Mouse (Mus musculus) embryo, embryonic 11.5 days (tissue): ENCODE results near the gene Tmem179b.

Experiments
- DNase-seq: peaks from one replicate; pipeline ENCODE4 v3.0.0-alpha.2; 2012; ENCODE audit warnings: low read depth, low spot score

The Tmem179b gene

DNA sequence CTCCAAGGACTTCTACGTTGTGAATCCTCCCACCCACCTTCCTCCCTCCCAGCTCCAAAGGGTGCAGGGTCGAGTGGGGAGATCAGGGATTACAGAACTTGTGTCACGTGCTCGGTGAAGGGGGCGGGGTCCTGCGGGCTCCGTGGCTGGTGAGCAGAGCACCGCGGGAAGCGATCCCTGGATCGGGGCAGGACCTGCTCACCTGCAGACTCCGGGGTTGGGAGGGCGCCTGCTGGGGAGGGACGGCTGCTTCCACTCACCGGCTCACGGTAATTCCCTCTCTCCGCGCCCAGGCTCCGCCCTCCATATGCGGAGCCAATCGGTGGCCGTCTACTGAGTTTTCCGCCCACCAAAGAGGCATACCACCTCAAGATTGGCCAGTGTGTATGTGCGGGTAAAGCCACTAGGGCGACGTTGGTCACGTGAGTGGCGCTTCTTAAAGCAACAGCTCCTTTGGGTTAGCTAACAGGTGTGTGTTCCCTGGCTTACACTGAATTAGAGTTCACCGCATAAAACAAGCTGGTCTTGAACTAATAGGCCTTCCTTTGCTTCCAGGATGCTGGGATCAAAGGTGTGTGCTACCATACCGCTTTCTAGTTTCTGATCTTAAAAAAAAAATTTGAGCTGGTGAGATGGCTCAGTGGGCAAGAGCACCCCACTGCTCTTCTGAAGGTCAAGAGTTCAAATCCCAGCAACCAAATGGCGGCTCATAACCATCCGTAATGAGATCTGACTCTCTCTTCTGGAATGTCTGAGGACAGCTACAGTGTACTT, 11.9 kb upstream of the Tmem179b start, which contains the start of gene Taf6l:
Gene Taf6l, minus strand, starts transcription at position 410 of the 774 bp plus-strand sequence.
- peak; percentile 91 for DNase-seq

DNA sequence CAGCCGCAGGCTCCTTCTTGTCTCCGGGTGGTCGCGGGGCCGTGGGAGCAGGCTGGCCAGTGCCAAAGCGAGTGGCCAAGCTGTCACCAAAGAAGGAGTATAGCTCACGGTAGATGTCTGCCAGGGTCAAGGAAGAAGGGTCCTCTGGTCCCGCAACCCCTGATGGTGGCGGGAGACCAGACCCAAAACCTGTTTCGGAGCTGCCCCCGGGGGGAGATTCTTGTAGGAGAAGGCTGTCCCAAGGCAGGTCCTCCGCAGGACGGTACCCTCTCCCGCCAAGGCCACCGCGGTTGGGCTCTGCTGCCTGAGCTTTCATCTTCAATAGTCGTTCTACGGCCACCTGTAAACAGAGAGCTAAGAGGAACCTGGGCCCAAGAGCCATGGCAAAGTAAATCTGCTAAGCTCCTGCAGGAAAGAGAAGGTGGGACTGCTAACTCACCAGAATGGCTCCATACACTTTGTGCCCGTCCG, 719 bp upstream of the Tmem179b start:
- no peak for DNase-seq

DNA sequence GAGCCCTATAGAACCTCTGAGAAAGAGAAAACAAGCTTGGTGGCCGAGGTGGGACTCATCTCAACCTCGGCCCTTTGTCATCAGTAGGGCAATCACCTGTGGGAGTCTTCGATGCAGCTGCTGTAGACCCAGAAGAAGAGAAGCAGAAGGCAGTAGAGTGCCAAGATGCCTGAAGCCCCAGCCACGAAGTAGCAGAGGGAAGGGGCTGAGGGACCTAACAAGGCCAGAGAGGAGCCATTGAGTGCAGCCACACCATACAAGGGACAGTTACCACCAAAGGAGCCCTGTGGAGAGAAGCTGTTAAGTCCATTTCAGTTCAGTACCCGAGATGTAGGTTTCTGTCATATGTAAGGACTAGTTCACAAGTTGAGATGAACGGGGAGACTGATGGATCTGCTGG, 858 bp downstream of the Tmem179b start:
- no peak for DNase-seq

DNA sequence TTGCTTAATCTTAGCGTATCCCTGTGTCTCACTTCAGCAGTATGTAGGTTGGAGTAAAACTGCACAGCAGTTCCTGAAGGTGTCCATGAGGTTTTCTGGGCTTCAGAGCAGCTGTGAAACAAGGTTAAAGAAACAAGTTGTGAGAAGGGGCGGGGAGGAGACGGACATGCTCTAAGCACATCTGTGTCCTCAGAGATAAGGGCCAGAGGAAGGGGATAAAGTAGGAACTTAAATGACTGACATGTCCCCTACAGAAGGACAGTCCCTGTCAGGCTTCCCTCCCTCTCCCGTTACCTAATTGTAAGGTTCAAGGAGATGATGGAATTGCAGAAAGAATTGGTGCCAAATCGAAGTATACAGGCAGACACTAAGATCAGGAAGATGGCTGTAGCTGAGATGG, 1.3 kb downstream of the Tmem179b start:
- no peak for DNase-seq

DNA sequence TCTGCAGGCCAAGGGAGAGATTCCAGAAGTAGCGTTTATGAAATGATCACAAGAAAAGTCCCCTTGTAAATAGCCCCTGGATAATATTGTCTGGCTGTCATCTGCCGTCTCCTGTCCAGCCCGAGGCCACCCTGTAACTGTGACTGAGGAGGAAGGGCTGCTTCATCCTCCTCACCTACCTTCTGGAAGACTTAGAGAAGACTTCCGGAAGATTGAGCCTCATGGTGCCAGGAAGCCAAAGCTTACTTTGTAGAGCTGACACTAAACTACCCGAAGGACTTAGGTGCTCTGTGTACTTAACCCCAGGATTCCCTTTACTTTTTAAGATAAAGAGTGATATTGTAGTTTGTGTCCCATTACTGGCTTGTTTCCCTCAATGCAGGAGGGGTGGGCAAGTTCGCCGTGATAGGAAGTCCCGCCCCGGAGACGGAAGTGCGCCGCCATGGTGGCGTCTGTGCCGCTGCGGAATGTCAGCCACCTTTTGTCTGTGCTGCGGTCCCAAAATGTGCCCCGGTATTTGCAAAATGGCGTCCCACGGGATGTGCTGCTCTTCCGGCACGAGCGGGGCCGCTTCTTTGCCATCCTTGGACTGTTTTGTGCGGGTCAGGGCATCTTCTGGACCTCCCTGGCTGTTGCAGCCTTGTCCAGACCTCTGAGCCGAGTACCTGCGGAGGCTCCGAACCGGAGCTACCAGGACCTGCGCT, 3.5 kb downstream of the Tmem179b start, which contains the start of gene Tmem223:
Gene Tmem223, plus strand, starts transcription at position 430 of the 704 bp plus-strand sequence.
- peak; percentile 36 for DNase-seq

DNA sequence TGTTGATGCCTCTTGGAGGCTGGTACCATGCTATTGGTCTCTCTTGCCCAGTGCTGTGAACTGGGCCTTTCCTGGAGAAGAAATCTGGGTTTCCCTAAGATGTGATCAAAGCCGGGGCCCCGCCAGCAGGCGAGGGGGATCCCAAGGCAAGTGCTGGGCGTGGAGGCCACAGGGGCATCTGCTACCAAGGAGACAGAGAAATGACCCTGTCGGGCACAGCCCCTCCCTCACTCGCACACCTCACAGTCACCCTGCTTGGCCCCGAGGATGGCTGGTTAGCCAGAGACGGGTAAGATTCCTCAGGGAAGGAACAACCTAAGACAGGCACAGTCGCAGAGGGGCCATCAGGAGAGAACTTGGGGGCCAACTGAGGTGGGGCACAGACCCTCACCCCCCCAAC, 8.7 kb downstream of the Tmem179b start:
- DNase-seq = no peak

DNA sequence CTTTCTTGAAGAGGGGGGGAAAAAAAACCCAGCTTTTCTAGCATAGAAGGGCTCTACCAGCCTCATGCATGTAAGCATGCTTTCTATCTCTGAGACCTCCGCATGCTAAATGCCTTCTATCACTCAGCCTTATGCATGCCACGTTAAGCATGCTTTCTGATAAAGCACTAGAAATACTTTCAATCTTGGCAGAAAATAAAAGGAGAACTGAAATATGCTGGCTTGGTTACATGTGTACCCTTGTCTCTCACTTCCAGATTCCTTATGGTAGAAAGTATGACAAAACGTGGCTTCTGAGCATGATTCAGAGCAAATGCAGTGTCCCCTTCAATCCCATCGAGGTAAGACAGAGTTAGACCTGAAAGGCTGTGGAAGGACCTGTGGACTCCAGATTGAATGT, 11.0 kb downstream of the Tmem179b start:
- DNase-seq = no peak

DNA sequence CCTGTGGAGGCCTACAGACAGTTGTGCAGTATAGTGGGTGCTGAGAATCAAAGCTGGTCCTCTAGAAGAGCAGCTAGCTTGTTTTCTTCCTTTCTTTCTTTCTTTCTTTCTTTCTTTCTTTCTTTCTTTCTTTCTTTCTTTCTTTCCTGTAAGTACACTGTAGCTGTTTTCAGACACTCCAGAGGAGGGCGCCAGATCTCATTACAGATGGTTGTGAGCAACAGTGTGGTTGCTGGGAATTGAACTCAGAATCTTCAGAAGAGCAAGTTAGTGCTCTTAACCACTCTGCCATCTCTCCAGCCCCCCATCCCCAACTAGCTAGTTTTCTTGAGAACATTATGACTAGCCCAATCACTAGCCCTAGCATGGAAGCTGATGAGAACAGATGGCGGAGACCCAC, 13.5 kb downstream of the Tmem179b start:
- DNase-seq = no peak

DNA sequence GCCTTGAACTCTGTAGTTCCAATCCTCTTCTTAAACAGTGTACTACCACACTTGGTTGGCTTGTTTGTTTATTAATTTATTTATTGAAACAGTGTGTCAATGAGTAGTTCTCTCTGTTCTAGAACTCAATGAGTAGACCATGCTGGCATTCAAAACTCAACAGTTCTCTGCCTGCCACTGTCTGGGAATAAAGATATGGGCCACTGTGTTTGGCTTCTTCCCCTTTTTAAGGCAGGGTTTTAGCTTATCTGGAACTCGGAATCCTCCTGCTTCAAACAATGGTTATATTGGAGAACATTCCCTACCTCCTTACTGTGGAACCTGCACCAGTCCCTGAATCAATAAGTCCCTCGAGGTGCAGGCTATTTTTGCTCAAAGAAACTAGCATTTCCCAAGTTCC, 15.4 kb downstream of the Tmem179b start:
- DNase-seq = no peak

DNA sequence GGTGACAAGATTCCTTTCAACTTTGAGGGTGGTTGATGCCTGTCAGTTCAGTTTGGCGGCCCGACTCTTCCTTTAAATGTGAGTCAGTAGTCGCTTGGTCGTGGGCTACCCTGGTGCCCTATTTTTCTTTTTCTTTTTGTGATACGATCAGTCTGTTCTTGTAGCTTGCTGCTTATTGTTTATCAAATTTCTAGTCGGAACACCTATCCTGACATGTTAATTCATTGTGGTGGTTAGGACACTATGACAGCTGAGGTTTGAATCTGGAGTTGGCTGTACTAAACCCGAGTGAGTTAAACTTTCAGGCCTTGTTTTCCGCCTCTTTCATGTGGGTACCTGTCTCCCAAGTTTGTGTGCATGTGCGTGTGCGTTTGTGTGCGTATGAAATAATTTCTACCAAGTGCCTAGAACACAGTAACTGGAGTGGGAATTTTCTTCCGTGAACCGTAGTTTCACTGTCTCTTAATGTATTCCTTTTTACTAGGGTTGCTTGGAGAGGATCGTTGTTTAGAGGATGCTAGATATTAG, 16.7 kb downstream of the Tmem179b start:
- no peak for DNase-seq

DNA sequence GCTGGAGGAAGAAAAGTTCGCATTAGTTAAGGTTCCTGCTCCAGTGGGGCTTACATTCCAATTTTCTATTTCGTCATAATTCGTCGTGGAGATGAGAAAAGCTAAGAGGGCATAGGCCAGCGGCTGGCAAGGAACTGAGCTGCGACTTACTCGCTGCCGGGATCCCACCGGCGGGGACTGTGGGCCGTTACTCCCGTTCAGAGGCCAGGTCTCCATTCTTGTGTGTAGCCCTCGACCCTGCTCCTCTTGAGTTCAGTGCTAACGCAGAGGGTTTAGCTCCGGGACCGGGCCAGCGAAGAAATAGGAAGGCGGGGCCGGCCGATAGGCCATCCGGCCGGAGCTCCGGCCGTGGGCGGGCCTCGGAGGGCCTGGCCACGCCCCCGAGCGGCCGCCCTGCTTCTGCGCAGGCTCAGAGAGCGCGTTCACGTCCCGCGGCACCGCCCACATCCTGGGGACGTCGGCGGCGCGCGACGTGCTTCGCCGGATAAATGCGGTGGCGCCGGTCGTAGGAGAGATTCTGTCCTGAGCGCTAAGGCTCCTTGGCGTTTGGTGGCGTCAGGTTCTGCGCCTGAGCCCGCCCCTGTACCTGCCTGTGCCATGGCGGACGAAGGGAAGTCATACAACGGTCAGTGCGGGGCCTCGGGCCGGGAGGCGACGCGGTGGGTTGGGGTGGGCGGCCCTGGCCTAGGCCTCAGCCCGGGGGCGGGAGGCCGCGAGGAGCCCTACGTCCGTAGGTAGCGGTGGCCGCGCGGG, 17.5 kb downstream of the Tmem179b start, which contains the start of gene Nxf1:
Gene Nxf1, plus strand, starts transcription at position 439 of the 753 bp plus-strand sequence.
- DNase-seq = peak; percentile 94

DNA sequence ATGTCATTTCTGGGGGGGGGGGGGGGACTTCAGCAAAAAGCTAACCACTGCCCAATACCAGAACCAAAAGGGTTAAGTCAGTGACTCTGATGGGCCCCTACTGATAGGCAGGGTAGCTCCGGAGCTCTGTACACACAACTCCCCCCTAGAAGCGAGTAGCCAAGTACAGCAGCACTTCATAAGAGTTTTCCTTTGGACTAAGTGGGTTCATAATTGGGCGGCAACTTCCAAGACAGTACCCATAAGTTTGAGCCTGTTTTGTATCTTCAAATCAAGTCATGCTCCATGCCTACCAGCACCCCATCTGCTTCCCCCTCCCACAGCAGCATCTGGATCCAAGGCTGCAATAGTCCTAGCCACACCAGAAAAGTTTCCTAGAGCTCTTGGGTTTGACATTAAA, 18.6 kb downstream of the Tmem179b start:
- DNase-seq = no peak

DNA sequence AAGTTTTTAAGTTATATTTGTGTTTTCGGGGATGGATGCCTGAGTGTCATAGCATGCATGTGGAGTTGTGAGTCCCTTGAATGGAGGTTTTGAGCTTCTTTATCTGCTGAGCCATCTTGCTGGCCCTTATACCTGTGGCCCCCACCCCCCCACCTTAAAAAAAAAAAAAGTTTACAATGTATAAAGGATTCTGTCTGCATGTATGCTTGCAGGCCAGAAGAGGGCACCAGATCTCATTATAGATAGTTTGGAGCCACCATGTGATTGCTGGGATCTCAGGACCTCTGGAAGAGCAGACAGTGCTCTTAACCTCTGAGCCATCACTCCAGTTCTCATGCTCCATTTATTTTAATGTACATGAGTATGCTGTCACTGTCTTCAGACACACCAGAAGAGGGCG, 26.9 kb downstream of the Tmem179b start:
- DNase-seq = no peak

DNA sequence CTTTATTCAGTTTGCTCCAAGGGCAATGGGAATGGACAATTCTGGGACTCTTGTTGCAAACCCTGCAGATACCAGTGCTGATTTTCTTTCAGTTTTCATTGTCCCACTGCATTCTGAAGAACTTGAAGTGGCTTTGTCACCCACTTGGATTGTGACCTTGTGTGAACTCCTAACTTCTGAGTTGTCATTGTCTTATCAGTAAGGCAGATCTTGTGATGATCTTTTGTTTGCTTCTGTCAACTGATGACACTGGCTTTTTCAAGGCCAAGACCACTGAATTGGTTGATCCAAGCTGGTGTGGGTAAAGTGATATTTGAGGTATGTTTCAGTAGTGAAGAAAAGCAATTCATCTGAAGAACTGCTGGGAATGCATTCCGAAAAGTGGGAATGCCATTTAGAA, 28.9 kb downstream of the Tmem179b start:
- no peak for DNase-seq

DNA sequence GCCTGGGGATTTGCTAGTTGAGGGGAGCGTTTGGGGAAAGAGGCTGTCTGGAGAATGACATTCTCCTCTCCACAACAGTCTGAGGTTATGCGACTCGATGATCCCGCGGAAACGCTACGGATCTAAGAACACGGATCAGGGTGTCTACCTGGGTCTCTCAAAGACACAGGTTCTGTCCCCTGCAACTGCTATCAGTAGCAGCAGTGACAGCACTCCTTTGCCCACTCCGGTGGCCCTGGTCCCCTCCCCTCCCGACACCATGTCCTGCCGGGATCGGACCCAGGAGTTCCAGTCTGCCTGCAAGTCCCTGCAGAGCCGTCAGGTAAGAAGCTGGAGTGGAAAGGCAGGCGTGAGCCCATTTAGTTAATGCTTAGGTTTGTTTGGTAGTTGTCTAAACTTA, 32.1 kb downstream of the Tmem179b start:
- no peak for DNase-seq

DNA sequence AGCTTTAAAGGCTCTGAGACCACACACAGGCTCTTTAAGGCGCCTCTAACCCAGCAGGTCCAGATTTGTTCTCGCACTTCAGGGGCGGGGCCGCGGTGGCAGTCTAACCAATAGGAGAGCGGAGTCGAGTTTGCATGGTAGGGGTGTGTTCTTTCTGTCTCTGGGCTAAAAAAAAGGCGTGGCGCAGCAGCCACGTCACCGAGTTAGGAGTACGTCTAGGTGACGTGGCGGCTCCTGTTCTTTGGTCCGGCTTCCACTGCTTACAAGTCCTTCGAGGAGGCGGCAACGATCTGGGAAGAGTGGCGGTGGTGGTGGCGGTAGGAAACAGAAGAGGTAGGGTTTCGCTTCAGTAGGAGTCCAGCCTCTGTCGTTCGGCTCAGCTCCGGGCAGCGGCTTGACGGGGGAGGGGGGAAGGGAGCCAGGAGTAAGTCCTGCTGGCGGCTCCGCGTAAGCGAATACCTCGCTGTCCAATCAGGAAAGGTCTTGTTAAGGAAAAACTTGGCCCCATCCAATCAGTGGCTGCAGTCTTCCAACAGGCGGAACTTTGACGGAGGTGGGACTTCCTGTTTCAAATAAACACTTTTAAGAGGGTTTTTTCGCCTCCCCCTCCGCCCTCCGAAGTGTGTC, 32.9 kb downstream of the Tmem179b start, which contains the start of gene Stx5a:
Gene Stx5a, plus strand, starts transcription at position 171 of the 627 bp plus-strand sequence.
- DNase-seq = peak; percentile 95

DNA sequence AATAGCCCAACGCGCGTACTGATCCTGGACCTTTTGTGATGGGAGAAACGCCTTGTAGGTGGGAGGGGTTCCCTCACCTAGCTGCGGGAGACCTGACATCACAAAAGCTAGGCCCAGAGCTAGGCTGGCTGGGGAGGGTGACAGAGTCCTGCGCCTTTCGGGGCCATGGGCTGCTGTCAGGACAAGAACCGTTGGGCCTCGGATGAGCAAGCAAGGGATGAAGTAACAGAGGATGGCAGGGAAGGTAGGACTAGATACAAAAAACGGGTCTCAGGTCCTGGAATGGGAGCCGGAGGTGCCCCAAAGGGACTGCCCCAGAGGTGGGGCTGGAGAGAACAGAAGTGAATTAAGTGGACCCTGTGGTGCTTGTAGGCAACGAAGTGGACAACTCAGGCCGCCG, 33.7 kb downstream of the Tmem179b start, which contains the start of gene 1700092M07Rik:
Gene 1700092M07Rik, plus strand, starts transcription at position 116 of the 400 bp plus-strand sequence.
- no peak for DNase-seq

DNA sequence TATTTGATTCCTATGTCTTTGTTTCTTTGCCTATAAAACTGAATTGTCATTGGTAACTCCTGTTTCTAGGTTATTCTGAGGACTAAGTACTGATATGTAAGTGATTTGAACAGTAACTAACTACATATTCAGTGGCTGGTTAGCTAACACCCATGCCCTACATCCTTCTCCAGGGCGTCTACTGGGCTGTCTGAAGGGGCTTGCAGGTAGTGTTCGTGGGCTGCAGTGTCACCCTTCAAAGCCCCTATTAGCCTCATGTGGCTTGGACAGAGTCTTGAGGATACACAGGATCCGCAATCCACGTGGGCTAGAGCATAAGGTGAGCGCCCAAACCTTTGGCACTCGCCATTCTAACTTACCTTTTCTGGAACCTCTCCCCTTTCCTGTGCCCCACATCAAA, 34.6 kb downstream of the Tmem179b start:
- DNase-seq = no peak

DNA sequence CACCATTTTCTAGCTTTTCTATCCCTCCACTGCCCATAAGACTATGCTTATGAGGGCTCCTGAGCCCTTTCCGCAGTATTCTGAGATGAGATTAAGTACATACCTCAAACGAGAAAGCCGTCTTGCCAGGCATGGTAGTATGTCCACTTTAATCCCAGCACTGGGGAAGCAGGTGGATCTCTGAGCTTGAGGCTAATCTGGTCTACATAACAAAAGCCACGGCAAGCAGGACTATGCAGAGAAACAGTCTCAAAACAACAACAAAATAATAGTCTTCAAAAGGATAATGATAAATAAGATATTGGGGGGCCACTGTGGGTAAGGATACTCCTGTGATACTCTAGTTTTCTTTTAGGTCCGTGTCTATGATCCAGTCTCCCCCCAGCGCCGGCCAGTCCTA, 35.4 kb downstream of the Tmem179b start:
- DNase-seq = no peak

DNA sequence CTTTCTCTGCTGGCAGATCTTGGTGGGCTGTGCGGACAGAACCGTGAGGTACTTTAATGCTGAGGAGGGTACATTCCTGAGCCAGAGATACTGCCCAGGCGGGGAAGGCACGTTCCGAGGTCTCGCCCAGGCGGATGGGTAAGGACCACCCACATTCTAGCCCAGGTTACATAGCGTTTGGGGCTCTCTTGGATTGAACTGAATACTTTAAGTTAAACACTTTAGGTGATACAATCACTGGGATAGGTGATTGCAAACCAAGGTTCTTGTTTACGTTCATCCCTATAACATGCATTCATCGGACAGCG, 38.2 kb downstream of the Tmem179b start:
- no peak for DNase-seq
